Mouse (Mus musculus) CH12.LX (cell line): ENCODE measurements around the gene Dmac2. TPM values are rescaled to one million over a fixed set of nuclear protein-coding genes. Genes with fewer than 3 reads are reported as not detected.

Experiments
- DNase-seq: peaks from one replicate; pipeline ENCODE4 v3.0.0-alpha.2; 2013; ENCODE audit errors: extremely low read depth
- H3K27ac ChIP-seq: 2 replicates; pipeline ENCODE4 v1.5.1; 2012; ENCODE audit warnings: low read depth, mild to moderate bottlenecking, control low read depth, moderate library complexity; ENCODE audit not compliant: insufficient read depth
- H3K27me3 ChIP-seq: replicated peaks from 2 replicates; pipeline ENCODE3; 2012; ENCODE audit warnings: inconsistent platforms
- H3K36me3 ChIP-seq, 2 experiments: replicated peaks in 1 of 2; 2 replicates each; pipeline versions ENCODE3 to v1.6.1; 2012; ENCODE audit warnings: inconsistent platforms in 1 of 2, low read length in 1 of 2, mild to moderate bottlenecking in 1 of 2, mixed read lengths in 1 of 2, moderate library complexity in 1 of 2; ENCODE audit not compliant: control insufficient read depth in 1 of 2, insufficient read depth in 1 of 2
- H3K4me1 ChIP-seq, 2 experiments: 2 replicates each; pipeline ENCODE4 v1.6.1; 2012; ENCODE audit warnings: inconsistent platforms in 1 of 2, moderate library complexity in 1 of 2; ENCODE audit not compliant: insufficient read depth in 2 of 2, control insufficient read depth in 1 of 2
- H3K4me2 ChIP-seq: 2 replicates; pipeline ENCODE4 v1.6.1; 2012; ENCODE audit warnings: low read depth, mild to moderate bottlenecking, control low read depth; ENCODE audit not compliant: poor library complexity, insufficient read depth, severe bottlenecking
- H3K4me3 ChIP-seq, 3 experiments: fragments of 150-350 bp in 1 of 3; sonication (generic) in 1 of 3; replicated peaks in 1 of 3; 2 replicates each; pipeline versions ENCODE3 to v1.5.1; 2011 to 2012; ENCODE audit warnings: low read depth in 2 of 3, low read length in 2 of 3, mild to moderate bottlenecking in 2 of 3, moderate library complexity in 2 of 3, control low read depth in 1 of 3, improper control_type of control experiment in 1 of 3, inconsistent platforms in 1 of 3, mixed read lengths in 1 of 3; ENCODE audit not compliant: poor library complexity in 1 of 3
- H3K79me2 ChIP-seq: replicated peaks from 2 replicates; pipeline ENCODE4 v1.6.1; 2012; ENCODE audit warnings: mild to moderate bottlenecking, moderate library complexity; ENCODE audit not compliant: control insufficient read depth, poor library complexity, insufficient read depth, severe bottlenecking; ENCODE audit errors: extremely low read depth
- H3K9ac ChIP-seq: 2 replicates; pipeline ENCODE4 v1.6.1; 2012; ENCODE audit warnings: low read depth, mild to moderate bottlenecking, control low read depth, moderate library complexity; ENCODE audit not compliant: insufficient read depth
- H3K9me3 ChIP-seq: replicated peaks from 2 replicates; pipeline ENCODE3; 2012; ENCODE audit warnings: low read length, inconsistent platforms, mixed read lengths
- CHD1 ChIP-seq: IDR thresholded peaks from 2 replicates; pipeline ENCODE4 v1.6.1; 2012; ENCODE audit warnings: low read depth, low read length, improper control_type of control experiment, inconsistent platforms
- CTCF ChIP-seq, 2 experiments: IDR thresholded peaks in 1 of 2; conservative IDR thresholded peaks in 1 of 2; 2 replicates each; pipeline ENCODE4 v1.5.1; 2011 to 2012; ENCODE audit warnings: low read depth in 2 of 2, low read length in 2 of 2, improper control_type of control experiment in 1 of 2, inconsistent platforms in 1 of 2, mild to moderate bottlenecking in 1 of 2, moderate library complexity in 1 of 2
- EP300 ChIP-seq: IDR thresholded peaks from 2 replicates; pipeline ENCODE4 v1.6.1; 2011; ENCODE audit warnings: low read length, improper control_type of control experiment
- GABPA ChIP-seq: IDR thresholded peaks from 2 replicates; pipeline ENCODE4 v1.6.1; 2012; ENCODE audit warnings: low read depth, low read length, improper control_type of control experiment, inconsistent platforms; ENCODE audit not compliant: insufficient replicate concordance
- HCFC1 ChIP-seq: IDR thresholded peaks from 2 replicates; pipeline ENCODE4 v1.6.1; 2012; ENCODE audit warnings: low read depth, mild to moderate bottlenecking, inconsistent platforms, low read length, improper control_type of control experiment
- IRF4 ChIP-seq: IDR thresholded peaks from 2 replicates; pipeline ENCODE4 v1.6.1; 2014; ENCODE audit warnings: low read depth, mild to moderate bottlenecking, inconsistent platforms, low read length, improper control_type of control experiment
- MAX ChIP-seq: IDR thresholded peaks from 2 replicates; pipeline ENCODE4 v1.6.1; 2011; ENCODE audit warnings: low read length, improper control_type of control experiment
- MAZ ChIP-seq: IDR thresholded peaks from 2 replicates; pipeline ENCODE4 v1.6.1; 2012; ENCODE audit warnings: low read depth, mild to moderate bottlenecking, inconsistent platforms, low read length, improper control_type of control experiment, moderate library complexity
- MXI1 ChIP-seq: IDR thresholded peaks from 2 replicates; pipeline ENCODE4 v1.6.1; 2011; ENCODE audit warnings: mild to moderate bottlenecking, low read depth, low read length, improper control_type of control experiment
- MYC ChIP-seq: IDR thresholded peaks from 2 replicates; pipeline ENCODE4 v1.6.1; 2011; ENCODE audit warnings: low read depth, mild to moderate bottlenecking, improper control_type of control experiment, low read length
- NELFE ChIP-seq: IDR thresholded peaks from 2 replicates; pipeline ENCODE4 v1.6.1; 2011; ENCODE audit warnings: low read depth, low read length, improper control_type of control experiment
- POLR2A ChIP-seq: IDR thresholded peaks from 2 replicates; pipeline ENCODE4 v1.6.1; 2011; ENCODE audit warnings: low read depth, mild to moderate bottlenecking, improper control_type of control experiment, low read length
- POLR2AphosphoS2 ChIP-seq: IDR thresholded peaks from 2 replicates; pipeline ENCODE4 v1.6.1; 2011; ENCODE audit warnings: low read depth, low read length, improper control_type of control experiment
- RAD21 ChIP-seq: IDR thresholded peaks from 2 replicates; pipeline ENCODE4 v1.6.1; 2011; ENCODE audit warnings: low read depth, mild to moderate bottlenecking, low read length, improper control_type of control experiment, moderate library complexity
- RCOR1 ChIP-seq: conservative IDR thresholded peaks from 2 replicates; pipeline ENCODE4 v1.6.1; 2012; ENCODE audit warnings: low read depth, mild to moderate bottlenecking, inconsistent platforms, low read length, improper control_type of control experiment
- TBP ChIP-seq: conservative IDR thresholded peaks from 2 replicates; pipeline ENCODE4 v1.6.1; 2011; ENCODE audit warnings: low read depth, low read length, improper control_type of control experiment
- TCF12 ChIP-seq: IDR thresholded peaks from 2 replicates; pipeline ENCODE4 v1.6.1; 2014; ENCODE audit warnings: low read depth, mild to moderate bottlenecking, inconsistent platforms, low read length, improper control_type of control experiment
- USF1 ChIP-seq: IDR thresholded peaks from 2 replicates; pipeline ENCODE4 v1.6.1; 2014; ENCODE audit warnings: low read depth, mild to moderate bottlenecking, inconsistent platforms, low read length, improper control_type of control experiment
- ZNF384 ChIP-seq: IDR thresholded peaks from 2 replicates; pipeline ENCODE4 v1.6.1; 2012; ENCODE audit warnings: low read depth, low read length, improper control_type of control experiment, inconsistent platforms
- dilution Hi-C: fragments of 300-500 bp; cut with MboI; formaldehyde crosslinking; loops from 2 replicates; pipeline ENCODE4 v1.14.3; 2020; ENCODE audit warnings: low sequenced_read_pairs; ENCODE audit not compliant: extremely low pct_unique_long_range_greater_than_20kb, extremely low pct_ligation_motif_present
- in situ Hi-C: fragments of 300-500 bp; cut with MboI; formaldehyde crosslinking; loops from 3 replicates; pipeline ENCODE4 v1.14.3; 2019; ENCODE audit warnings: low sequenced_read_pairs, low pct_ligation_motif_present, low pct_unique_long_range_greater_than_20kb, mixed read lengths
- polyA plus RNA-seq: library from polyadenylated mRNA; unstranded; fragments of >175 nt; gene quantifications from 2 replicates; pipeline ENCODE4 v1.2.1, GENCODE M21; 2012; ENCODE audit warnings: low read depth; ENCODE audit not compliant: insufficient read length
- total RNA-seq, 2 experiments: library from RNA; depleted of rRNA; stranded (reverse); fragments of 300-350 nt in 1 of 2; fragments of >200 nt in 1 of 2; gene quantifications; 2 replicates each; pipeline ENCODE4 v1.2.3; 2012 to 2014

Dmac2 gene
- total and polyA plus RNA-seq, 3 experiments, result 18.7 to 35.0 (median 19.8) TPM

GRCm38 (mm10) chr7:25619722-25619991 is 443 bp downstream of the Dmac2 start:
- DNase-seq, result no peak
- H3K27ac ChIP-seq, result no peak overlapping the region
- H3K4me1 ChIP-seq, result peaks cover 4 to 16% of the 10 kb centered on the region in 2 experiments
- H3K9ac ChIP-seq, result peak overlapping the region; percentile 47
- no peaks in the 10 kb centered on the region for H3K79me2 ChIP-seq
- peak overlapping the region; percentile 71 to 92 (median 83) for H3K4me3 ChIP-seq
- H3K4me2 ChIP-seq, result peak overlapping the region; percentile 65
- peaks cover 7% of the 10 kb centered on the region for H3K27me3 ChIP-seq
- no peak for TF ChIP-seq GABPA
- H3K36me3 ChIP-seq, result peaks cover 18 to 43% of the 10 kb centered on the region in 2 experiments
- dilution Hi-C loops, result no loop called here
- H3K9me3 ChIP-seq, result no peaks in the 10 kb centered on the region
- in situ Hi-C loops, result no loop called here

GRCm38 (mm10) chr7:25620101-25620500 is 887 bp downstream of the Dmac2 start:
- peaks cover 7% of the 10 kb centered on the region for H3K27me3 ChIP-seq
- in situ Hi-C loops, result no loop called here
- peak overlapping the region in 2 of 3 experiments; percentile 71 to 83 for H3K4me3 ChIP-seq
- TF ChIP-seq MAZ (no peak), CTCF (conservative IDR thresholded peaks at IDR 0.05 in 1 of 2, IDR thresholded peaks at IDR 0.05 in 1 of 2; ENCODE audit: low read depth in 2 of 2, low read length in 2 of 2) (no peak), RAD21 (no peak), IRF4 (no peak), NELFE (no peak), EP300 (no peak)
- TF ChIP-seq, all 38 proteins: peak for 0
- Histone ChIP-seq H3K36me3 (peaks cover 22 to 48% of the 10 kb centered on the region in 2 experiments), H3K4me2 (peak overlapping the region; percentile 65), H3K9me3 (no peaks in the 10 kb centered on the region), H3K79me2 (no peaks in the 10 kb centered on the region), H3K4me1 (peaks cover 4 to 13% of the 10 kb centered on the region in 2 experiments), H3K9ac (peak overlapping the region; percentile 47), H3K27ac (no peak overlapping the region)
- dilution Hi-C loops, result no loop called here
- no peak for DNase-seq

GRCm38 (mm10) chr7:25620751-25621150 is 1.5 kb downstream of the Dmac2 start:
- Histone ChIP-seq H3K27ac (no peak overlapping the region), H3K4me3 (no peak overlapping the region), H3K36me3 (peaks cover 24 to 54% of the 10 kb centered on the region in 2 experiments), H3K9me3 (no peaks in the 10 kb centered on the region), H3K9ac (no peak overlapping the region), H3K27me3 (peaks cover 7% of the 10 kb centered on the region), H3K4me1 (peaks cover 4 to 13% of the 10 kb centered on the region in 2 experiments), H3K4me2 (no peak overlapping the region), H3K79me2 (no peaks in the 10 kb centered on the region)
- TF ChIP-seq TBP (no peak), ZNF384 (no peak), POLR2A (no peak), TCF12 (no peak), USF1 (no peak), MAX (no peak), NELFE (no peak), MYC (no peak), POLR2AphosphoS2 (no peak), HCFC1 (no peak), CHD1 (no peak), RCOR1 (no peak), MXI1 (no peak)
- dilution Hi-C loops, result no loop called here
- DNase-seq, result no peak
- in situ Hi-C loops, result no loop called here
